Mouse (Mus musculus): ENCODE data around the gene Neurod4.

Neurod4 gene

DNA sequence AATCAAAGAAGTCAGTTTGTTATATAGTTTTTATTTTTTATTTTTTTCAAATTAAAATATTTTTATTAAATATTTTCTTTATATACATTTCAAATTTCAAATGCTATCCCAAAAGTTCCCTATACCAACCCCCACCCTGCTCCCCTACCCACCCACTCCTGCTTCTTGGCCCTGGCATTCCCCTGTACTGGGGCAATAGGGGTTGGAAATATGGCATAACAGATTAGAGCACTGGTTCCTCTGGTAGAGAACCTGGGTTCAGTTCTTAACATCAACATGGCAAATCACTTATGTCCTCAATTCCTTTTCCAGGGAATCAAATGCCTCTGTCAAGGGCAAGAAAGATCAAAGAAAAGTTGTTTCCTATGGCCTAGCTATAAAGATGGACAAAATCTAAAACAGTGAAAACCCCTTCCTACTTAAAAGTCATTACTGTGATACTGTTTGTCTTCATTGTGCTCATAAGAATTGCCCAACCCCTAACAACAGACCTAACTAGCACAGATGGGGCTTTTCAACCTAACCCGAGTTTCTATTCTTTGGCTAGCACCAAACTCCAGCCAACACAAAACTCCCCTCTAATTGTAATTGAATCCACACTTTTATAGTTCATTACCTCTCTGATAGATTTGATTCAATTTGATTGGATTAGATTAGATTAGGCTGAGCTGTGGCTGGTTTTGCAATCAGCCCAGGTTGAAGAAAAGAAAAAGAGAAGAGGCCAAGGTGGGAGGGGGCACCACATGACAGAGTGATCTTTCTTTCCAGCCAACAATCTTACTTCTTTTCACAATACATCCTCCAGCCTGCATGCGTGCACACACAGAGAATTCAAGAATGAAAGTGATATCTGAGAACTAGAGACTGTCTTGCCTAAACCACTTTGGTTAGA is 41.5 kb downstream of the Neurod4 start:
- DNase-seq (ENCODE audit: low spot score in 2 of 2), result no peak

DNA sequence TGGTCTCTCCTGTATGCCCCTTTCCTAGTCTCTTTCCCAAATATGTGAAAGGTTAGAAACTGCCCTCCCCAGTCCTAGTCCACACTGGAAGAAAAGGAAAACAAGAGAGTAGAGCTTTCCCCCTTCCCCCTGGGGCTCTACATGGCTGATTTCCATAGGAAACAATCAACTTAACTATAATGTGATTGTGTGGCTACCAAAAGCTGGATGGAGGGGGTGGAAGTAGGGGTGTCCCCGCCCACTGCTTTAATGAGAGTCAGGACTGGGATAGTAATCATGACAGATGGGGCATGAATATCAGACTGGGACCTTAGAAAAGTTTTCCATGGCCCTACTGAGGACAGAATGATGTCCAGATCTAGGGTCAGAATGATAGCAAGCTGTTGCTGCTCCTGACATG is 45.5 kb downstream of the Neurod4 start:
- no peak for DNase-seq (ENCODE audit: low spot score in 2 of 2)

DNA sequence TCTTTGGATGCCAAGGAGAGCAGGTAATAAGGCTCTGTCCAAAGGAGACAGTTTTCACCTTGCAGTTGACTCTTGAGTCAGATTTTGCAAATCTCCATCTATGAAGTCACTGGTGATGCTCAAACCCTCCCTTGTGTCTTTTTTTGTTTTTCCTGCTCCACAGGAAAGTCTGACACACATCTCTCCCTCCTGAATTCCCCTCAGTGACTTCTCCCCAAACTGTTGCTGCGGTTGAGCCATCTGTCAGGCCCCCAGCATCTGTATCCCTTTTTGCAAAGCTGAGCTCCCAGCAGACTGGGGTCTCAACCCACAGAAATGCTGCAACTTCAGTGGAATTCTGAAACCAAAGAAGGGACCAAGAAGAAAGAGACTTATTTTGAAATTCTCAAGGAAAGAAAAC is 47.9 kb downstream of the Neurod4 start:
- DNase-seq (ENCODE audit: low spot score in 2 of 2), result no peak

DNA sequence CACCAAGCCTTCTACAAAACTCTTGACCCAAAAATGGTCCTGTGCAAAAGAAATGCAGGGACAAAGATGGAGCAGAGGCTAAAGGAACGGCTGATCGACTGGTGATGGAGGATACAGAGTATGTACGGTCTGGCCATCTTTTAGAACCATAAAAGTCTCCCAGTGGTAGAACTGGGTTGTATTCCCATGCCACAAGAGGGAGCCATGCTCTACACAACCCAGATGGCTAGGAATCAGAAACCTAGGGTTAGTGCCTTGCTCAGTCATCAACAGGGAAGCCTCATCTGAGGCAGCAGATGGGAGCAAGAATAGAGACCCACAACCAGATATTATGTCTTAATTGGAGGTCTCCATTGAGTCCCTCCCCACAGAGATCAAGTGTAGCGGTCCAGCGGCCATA is 50.5 kb downstream of the Neurod4 start:
- no peak for DNase-seq (ENCODE audit: low spot score in 2 of 2)

DNA sequence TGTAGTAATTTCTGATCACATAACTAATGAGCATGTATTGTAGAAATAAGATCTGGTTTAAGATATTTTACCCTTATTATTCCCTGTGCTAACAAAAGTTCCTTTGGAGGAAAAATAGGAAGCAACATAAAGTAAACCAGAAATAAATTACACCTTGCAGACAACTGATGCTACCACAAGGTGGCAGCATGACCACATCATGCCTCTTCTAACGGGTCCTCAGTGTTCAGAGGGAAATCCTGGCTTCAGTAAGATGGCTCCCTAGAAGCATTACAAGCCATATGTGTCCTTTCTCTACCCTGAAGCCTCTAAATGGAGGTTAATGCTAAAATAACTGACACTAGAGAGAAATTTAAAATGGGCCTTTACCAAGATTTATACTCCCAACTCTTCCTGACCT is 51.8 kb downstream of the Neurod4 start:
- DNase-seq (ENCODE audit: low spot score in 2 of 2), result peak in 1 of 2 experiments; percentile 39

DNA sequence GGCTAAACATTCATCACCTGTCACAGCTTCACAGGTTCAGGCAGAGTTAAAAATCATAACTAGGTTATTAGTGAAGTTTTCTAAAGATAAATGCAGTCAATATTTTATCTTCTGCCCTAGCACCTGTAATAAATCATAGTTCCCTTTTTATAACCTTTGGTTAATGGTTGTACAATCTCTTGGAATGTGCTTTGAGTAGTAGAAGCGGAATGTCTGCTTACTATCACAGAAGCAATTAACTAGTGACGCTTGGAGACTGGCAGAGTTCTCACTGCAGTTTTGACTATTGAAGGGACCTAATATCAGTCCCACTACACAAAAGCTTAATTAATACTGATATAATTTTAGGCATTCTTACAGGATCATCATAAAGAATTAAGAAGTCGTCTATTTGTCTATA is 55.0 kb downstream of the Neurod4 start:
- DNase-seq (ENCODE audit: low spot score in 2 of 2), result no peak

Data from frontal cortex, postnatal 10 days (tissue).